Mouse (Mus musculus) frontal cortex, postnatal 10 days (tissue): ENCODE data around the gene Plxna2.

ENCODE experiments used
- DNase-seq, 2 experiments: peaks; one replicate each; pipeline ENCODE4 v3.0.0; 2022; ENCODE audit warnings: low spot score in 2 of 2, mixed read lengths in 1 of 2

The Plxna2 gene

GRCm38 (mm10) chr1:194622677-194623076, 4.7 kb downstream of the Plxna2 start:
- DNase-seq, result no peak

GRCm38 (mm10) chr1:194623641-194624040, 5.6 kb downstream of the Plxna2 start:
- no peak for DNase-seq

- DNase-seq, result no peak
These were observed 6.4 kb downstream of the Plxna2 start for GRCm38 (mm10) chr1:194624411-194624810.

GRCm38 (mm10) chr1:194624973-194625372, 7.0 kb downstream of the Plxna2 start:
- no peak for DNase-seq

GRCm38 (mm10) chr1:194626109-194626508, 8.1 kb downstream of the Plxna2 start:
- no peak for DNase-seq

- no peak for DNase-seq
These were observed 9.3 kb downstream of the Plxna2 start for GRCm38 (mm10) chr1:194627286-194627685.

- DNase-seq, result no peak
These were observed 11.2 kb downstream of the Plxna2 start for GRCm38 (mm10) chr1:194629135-194629689.

- DNase-seq, result no peak
These were observed 12.6 kb downstream of the Plxna2 start for GRCm38 (mm10) chr1:194630498-194631056.

GRCm38 (mm10) chr1:194631574-194631973, 13.6 kb downstream of the Plxna2 start:
- DNase-seq, result no peak

GRCm38 (mm10) chr1:194632029-194632428, 14.0 kb downstream of the Plxna2 start:
- no peak for DNase-seq

GRCm38 (mm10) chr1:194635411-194635810, 17.4 kb downstream of the Plxna2 start:
- no peak for DNase-seq

- no peak for DNase-seq
These were observed 17.9 kb downstream of the Plxna2 start for GRCm38 (mm10) chr1:194635942-194636341.

- DNase-seq, result no peak
These were observed 19.6 kb downstream of the Plxna2 start for GRCm38 (mm10) chr1:194637391-194638304.

- DNase-seq, result no peak
These were observed 23.7 kb downstream of the Plxna2 start for GRCm38 (mm10) chr1:194641601-194642301.

- no peak for DNase-seq
These were observed 24.3 kb downstream of the Plxna2 start for GRCm38 (mm10) chr1:194642302-194642787.

GRCm38 (mm10) chr1:194643930-194644329, 25.9 kb downstream of the Plxna2 start:
- DNase-seq, result no peak

- no peak for DNase-seq
These were observed 27.9 kb downstream of the Plxna2 start for GRCm38 (mm10) chr1:194645898-194646297.

GRCm38 (mm10) chr1:194650076-194650475, 32.1 kb downstream of the Plxna2 start:
- no peak for DNase-seq

GRCm38 (mm10) chr1:194650566-194650965, 32.5 kb downstream of the Plxna2 start:
- DNase-seq, result no peak

GRCm38 (mm10) chr1:194651987-194652386, 34.0 kb downstream of the Plxna2 start:
- no peak for DNase-seq

GRCm38 (mm10) chr1:194658459-194659160, 40.6 kb downstream of the Plxna2 start:
- DNase-seq, result no peak
